Mouse (Mus musculus): ENCODE data around the gene Marveld1. TPM values are rescaled to one million over a fixed set of nuclear protein-coding genes. Genes with fewer than 3 reads are reported as not detected.

Marveld1 gene
- polyA plus RNA-seq, 1 experiment from 2014 or later = 1.5 TPM

DNA sequence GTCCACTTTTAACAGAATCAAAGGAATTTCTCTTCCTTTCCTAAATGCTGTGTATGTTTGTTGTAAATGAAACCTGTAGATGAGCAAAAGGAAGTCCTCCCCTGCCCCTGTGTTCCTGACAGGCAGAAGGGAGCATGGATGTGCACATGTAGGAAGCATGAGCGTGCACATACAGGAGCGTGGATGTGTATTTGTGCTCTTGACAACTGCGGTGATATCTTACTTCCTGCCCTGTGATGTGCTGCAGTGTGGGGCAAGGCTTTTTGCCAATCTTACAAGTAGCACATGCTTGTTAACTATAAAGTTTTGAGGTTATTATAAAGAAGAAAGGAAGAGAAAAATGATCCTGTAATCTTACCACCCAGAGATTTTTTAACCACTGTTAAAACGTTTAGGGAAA lies 42.5 kb downstream of the Marveld1 start:
- Histone ChIP-seq H3K27ac (ENCODE audit: low read length) (no peak overlapping the region), H3K4me2 (ENCODE audit: low read length) (no peak overlapping the region), H3K9ac (replicated peaks; ENCODE audit: low read depth, low read length) (no peak overlapping the region), H3K4me1 (replicated peaks; ENCODE audit: control insufficient read depth, insufficient read depth, low read length) (no peaks in the 10 kb centered on the region), H3K4me3 (replicated peaks; ENCODE audit: low read length) (no peak overlapping the region), H3K27me3 (replicated peaks; ENCODE audit: control insufficient read depth, insufficient read depth, low read length) (no peaks in the 10 kb centered on the region), H3K36me3 (ENCODE audit: control insufficient read depth, insufficient read depth) (peaks cover 8% of the 10 kb centered on the region; the same call in 1 of the 2 replicates), H3K9me3 (ENCODE audit: control insufficient read depth, low read length) (no peaks in the 10 kb centered on the region)
- ATAC-seq = no peak
- WGBS = 88% methylated on average over 4 of the region's 4 CpGs

DNA sequence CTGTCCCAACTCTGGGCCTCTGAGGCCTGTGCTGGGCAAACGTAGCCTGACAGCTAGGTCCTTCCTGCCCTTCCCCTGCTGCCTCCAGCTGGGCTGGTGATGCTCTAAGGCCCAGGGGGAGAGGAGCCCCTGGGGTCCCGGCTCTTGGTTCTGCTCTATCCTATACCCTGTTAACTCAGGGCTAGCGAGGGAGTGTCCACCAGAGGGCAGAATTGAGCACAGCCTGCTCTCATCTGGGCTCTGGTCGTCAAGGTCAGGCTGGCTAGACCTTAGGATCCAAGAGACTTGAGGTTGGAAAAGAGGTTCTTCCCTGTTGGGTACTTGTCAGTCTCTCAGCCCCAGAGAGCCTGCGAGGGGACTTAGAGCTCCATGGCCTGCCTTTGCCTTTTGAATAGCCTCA lies 43.3 kb downstream of the Marveld1 start:
- peaks cover 8% of the 10 kb centered on the region; the same call in 1 of the 2 replicates for H3K36me3 ChIP-seq (ENCODE audit: control insufficient read depth, insufficient read depth)
- H3K27me3 ChIP-seq (replicated peaks; ENCODE audit: control insufficient read depth, insufficient read depth, low read length) = no peaks in the 10 kb centered on the region
- ATAC-seq = no peak; the same call in 1 of the 2 replicates
- no peak overlapping the region for H3K4me2 ChIP-seq (ENCODE audit: low read length)
- no peaks in the 10 kb centered on the region for H3K4me1 ChIP-seq (replicated peaks; ENCODE audit: control insufficient read depth, insufficient read depth, low read length)
- no peak overlapping the region for H3K4me3 ChIP-seq (replicated peaks; ENCODE audit: low read length)
- H3K9me3 ChIP-seq (ENCODE audit: control insufficient read depth, low read length) = no peaks in the 10 kb centered on the region
- no peak overlapping the region for H3K9ac ChIP-seq (replicated peaks; ENCODE audit: low read depth, low read length)
- WGBS = 18% methylated on average over 5 of the region's 5 CpGs
- no peak overlapping the region for H3K27ac ChIP-seq (ENCODE audit: low read length)

DNA sequence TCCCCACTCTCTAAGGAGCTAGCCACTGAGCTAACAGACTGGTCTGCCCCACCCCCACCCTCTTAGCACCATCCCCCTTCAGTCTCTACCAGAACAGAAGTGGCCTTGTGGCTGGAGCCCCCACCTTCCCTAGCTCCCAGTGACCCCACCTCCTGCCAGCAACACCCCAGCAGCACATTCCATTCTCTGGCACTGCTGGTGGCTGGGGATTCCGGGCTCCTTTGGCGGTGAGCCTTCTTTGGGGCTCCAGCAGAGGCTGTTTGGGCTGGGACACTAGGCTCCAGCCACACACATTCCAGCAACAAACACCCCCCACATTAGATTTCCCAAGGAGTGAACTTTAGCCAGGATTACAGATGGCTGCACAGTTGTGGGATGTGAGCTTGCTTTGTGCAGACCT lies 46.1 kb downstream of the Marveld1 start:
- Histone ChIP-seq H3K4me1 (replicated peaks; ENCODE audit: control insufficient read depth, insufficient read depth, low read length) (no peaks in the 10 kb centered on the region), H3K36me3 (ENCODE audit: control insufficient read depth, insufficient read depth) (peaks cover 4% of the 10 kb centered on the region; the same call in 1 of the 2 replicates), H3K9me3 (ENCODE audit: control insufficient read depth, low read length) (no peaks in the 10 kb centered on the region), H3K4me3 (replicated peaks; ENCODE audit: low read length) (no peak overlapping the region), H3K27me3 (replicated peaks; ENCODE audit: control insufficient read depth, insufficient read depth, low read length) (no peaks in the 10 kb centered on the region), H3K4me2 (ENCODE audit: low read length) (no peak overlapping the region), H3K27ac (ENCODE audit: low read length) (no peak overlapping the region), H3K9ac (replicated peaks; ENCODE audit: low read depth, low read length) (no peak overlapping the region)
- WGBS = 39% methylated on average over 2 of the region's 2 CpGs
- peak; percentile 18; the same call in 1 of the 2 replicates for ATAC-seq

DNA sequence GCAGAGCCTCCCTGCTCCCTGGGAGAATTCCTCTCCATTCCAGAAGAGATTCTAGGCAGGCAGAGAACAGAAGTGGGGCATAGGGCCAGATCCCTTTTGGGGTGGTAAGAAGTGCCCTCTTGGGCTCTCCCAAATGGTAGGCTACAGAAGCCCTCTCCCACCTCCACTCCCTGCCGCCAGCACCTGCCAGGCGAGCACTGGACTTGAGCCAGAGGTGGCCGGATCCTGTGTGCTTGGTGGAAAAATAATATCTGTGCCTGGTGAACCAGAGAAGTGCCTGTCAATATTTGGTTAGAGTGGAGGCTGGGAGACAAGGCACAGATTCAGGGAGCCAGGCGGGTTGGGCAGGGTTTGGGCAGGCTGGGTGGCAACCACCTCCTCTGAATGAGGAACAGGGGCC lies 49.2 kb downstream of the Marveld1 start:
- H3K4me1 ChIP-seq (replicated peaks; ENCODE audit: control insufficient read depth, insufficient read depth, low read length) = peaks cover 1% of the 10 kb centered on the region; the same call in 1 of the 2 replicates
- peaks cover 2% of the 10 kb centered on the region; the same call in 1 of the 2 replicates for H3K36me3 ChIP-seq (ENCODE audit: control insufficient read depth, insufficient read depth)
- WGBS = 77% methylated on average over 4 of the region's 4 CpGs
- peaks cover 24% of the 10 kb centered on the region for H3K27me3 ChIP-seq (replicated peaks; ENCODE audit: control insufficient read depth, insufficient read depth, low read length)
- no peak overlapping the region for H3K4me2 ChIP-seq (ENCODE audit: low read length)
- no peak overlapping the region for H3K27ac ChIP-seq (ENCODE audit: low read length)
- ATAC-seq = no peak
- H3K9me3 ChIP-seq (ENCODE audit: control insufficient read depth, low read length) = no peaks in the 10 kb centered on the region
- no peak overlapping the region for H3K9ac ChIP-seq (replicated peaks; ENCODE audit: low read depth, low read length)
- no peak overlapping the region for H3K4me3 ChIP-seq (replicated peaks; ENCODE audit: low read length)

DNA sequence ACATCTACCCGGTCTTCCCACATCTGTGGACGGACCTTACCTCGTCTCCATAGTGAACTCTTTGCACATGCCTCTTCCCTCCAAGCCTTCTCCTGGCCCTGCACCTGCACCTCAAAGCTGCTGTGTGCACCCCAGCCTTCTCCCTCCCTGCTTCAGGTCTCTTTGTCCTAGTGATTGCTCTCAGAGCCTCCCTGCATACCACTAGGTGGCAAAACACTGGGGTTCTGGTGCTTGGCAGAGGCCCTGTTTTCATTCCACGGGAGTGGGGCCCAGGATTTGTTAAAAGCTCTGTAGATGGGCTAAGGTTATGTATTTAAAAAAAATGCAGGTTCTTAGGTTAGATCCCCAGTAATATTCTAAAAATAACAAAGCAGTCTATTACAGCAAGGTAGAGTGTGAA lies 49.9 kb downstream of the Marveld1 start:
- H3K9me3 ChIP-seq (ENCODE audit: control insufficient read depth, low read length) = no peaks in the 10 kb centered on the region
- H3K4me1 ChIP-seq (replicated peaks; ENCODE audit: control insufficient read depth, insufficient read depth, low read length) = peaks cover 8% of the 10 kb centered on the region
- ATAC-seq = no peak
- peaks cover 2% of the 10 kb centered on the region; the same call in 1 of the 2 replicates for H3K36me3 ChIP-seq (ENCODE audit: control insufficient read depth, insufficient read depth)
- no peak overlapping the region for H3K9ac ChIP-seq (replicated peaks; ENCODE audit: low read depth, low read length)
- no peak overlapping the region for H3K4me3 ChIP-seq (replicated peaks; ENCODE audit: low read length)
- 68% methylated on average over 4 of the region's 4 CpGs for WGBS
- no peak overlapping the region for H3K4me2 ChIP-seq (ENCODE audit: low read length)
- H3K27ac ChIP-seq (ENCODE audit: low read length) = no peak overlapping the region
- peaks cover 30% of the 10 kb centered on the region for H3K27me3 ChIP-seq (replicated peaks; ENCODE audit: control insufficient read depth, insufficient read depth, low read length)

DNA sequence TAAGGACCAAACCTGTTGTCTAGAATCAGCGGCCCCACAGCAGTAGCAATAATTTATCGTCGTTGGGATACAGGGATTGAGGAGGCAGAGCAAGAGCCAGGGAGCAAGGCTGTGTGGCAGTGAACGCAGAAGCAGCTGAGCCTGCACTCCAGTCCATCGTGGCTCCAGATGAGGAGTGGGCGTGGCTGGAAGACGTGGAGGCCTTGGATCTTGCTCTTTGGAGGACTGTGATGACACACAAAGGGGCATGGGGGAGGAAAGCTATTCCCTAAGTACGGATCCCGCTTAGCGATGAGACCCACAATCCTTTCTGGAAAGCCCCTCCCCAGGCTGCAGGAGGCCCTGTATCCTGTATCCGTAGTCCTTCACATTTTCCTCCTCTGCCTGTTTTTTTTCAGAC lies 50.8 kb downstream of the Marveld1 start:
- H3K4me2 ChIP-seq (ENCODE audit: low read length) = no peak overlapping the region
- H3K27me3 ChIP-seq (replicated peaks; ENCODE audit: control insufficient read depth, insufficient read depth, low read length) = peaks cover 40% of the 10 kb centered on the region
- no peak overlapping the region for H3K4me3 ChIP-seq (replicated peaks; ENCODE audit: low read length)
- H3K27ac ChIP-seq (ENCODE audit: low read length) = no peak overlapping the region
- 44% methylated on average over 11 of the region's 11 CpGs for WGBS
- H3K36me3 ChIP-seq (ENCODE audit: control insufficient read depth, insufficient read depth) = no peaks in the 10 kb centered on the region
- no peaks in the 10 kb centered on the region for H3K9me3 ChIP-seq (ENCODE audit: control insufficient read depth, low read length)
- ATAC-seq = no peak
- H3K9ac ChIP-seq (replicated peaks; ENCODE audit: low read depth, low read length) = no peak overlapping the region
- H3K4me1 ChIP-seq (replicated peaks; ENCODE audit: control insufficient read depth, insufficient read depth, low read length) = peaks cover 11% of the 10 kb centered on the region

Other genes starting within 250 kb of the Marveld1 start
- 480 and 488 TPM in 2 replicates for gene Pgam1, start 235.5 kb upstream of the Marveld1 start, polyA plus RNA-seq (2015; fragmentation: Nextera tagmentation; extraction: Ambion mirVana)
- 71.0 and 72.3 TPM in 2 replicates for gene Exosc1, start 214.0 kb upstream of the Marveld1 start, polyA plus RNA-seq (2015; fragmentation: Nextera tagmentation; extraction: Ambion mirVana)
- 90.2 and 99.3 TPM in 2 replicates for gene Zdhhc16, start 213.9 kb upstream of the Marveld1 start, polyA plus RNA-seq (2015; fragmentation: Nextera tagmentation; extraction: Ambion mirVana)
- gene Mms19, start 166.2 kb upstream of the Marveld1 start, polyA plus RNA-seq (2015; fragmentation: Nextera tagmentation; extraction: Ambion mirVana) = 35.0 and 39.4 TPM in 2 replicates
- gene Ubtd1, start 165.6 kb upstream of the Marveld1 start, polyA plus RNA-seq (2015; fragmentation: Nextera tagmentation; extraction: Ambion mirVana) = 8.0 and 8.7 TPM in 2 replicates
- gene Ankrd2, start 111.4 kb upstream of the Marveld1 start, polyA plus RNA-seq (2015; fragmentation: Nextera tagmentation; extraction: Ambion mirVana) = 0.30 and 0.51 TPM in 2 replicates
- 0.66 and 0.82 TPM in 2 replicates for gene Hoga1, start 101.8 kb upstream of the Marveld1 start, polyA plus RNA-seq (2015; fragmentation: Nextera tagmentation; extraction: Ambion mirVana)
- not detected in 2 replicates for gene 4933411K16Rik, start 95.2 kb upstream of the Marveld1 start, polyA plus RNA-seq (2015; fragmentation: Nextera tagmentation; extraction: Ambion mirVana)
- gene Morn4, start 61.0 kb upstream of the Marveld1 start, polyA plus RNA-seq (2015; fragmentation: Nextera tagmentation; extraction: Ambion mirVana) = 181 and 182 TPM in 2 replicates
- 28.8 and 31.9 TPM in 2 replicates for gene Pi4k2a, start 56.9 kb upstream of the Marveld1 start, polyA plus RNA-seq (2015; fragmentation: Nextera tagmentation; extraction: Ambion mirVana)
- 7.4 and 7.5 TPM in 2 replicates for gene Avpi1, start 18.3 kb upstream of the Marveld1 start, polyA plus RNA-seq (2015; fragmentation: Nextera tagmentation; extraction: Ambion mirVana)
- gene Zfyve27, start 16.6 kb downstream of the Marveld1 start, polyA plus RNA-seq (2015; fragmentation: Nextera tagmentation; extraction: Ambion mirVana) = 65.4 and 78.7 TPM in 2 replicates
- 1.2 and 1.5 TPM in 2 replicates for gene Sfrp5, start 54.9 kb downstream of the Marveld1 start, polyA plus RNA-seq (2015; fragmentation: Nextera tagmentation; extraction: Ambion mirVana)
- gene Golga7b, start 100.2 kb downstream of the Marveld1 start, polyA plus RNA-seq (2015; fragmentation: Nextera tagmentation; extraction: Ambion mirVana) = 29.5 and 41.0 TPM in 2 replicates